Mouse (Mus musculus): ENCODE measurements around the gene Rab7.

- no peak for TF ChIP-seq EP300 (IDR thresholded peaks at IDR 0.05; ENCODE audit: insufficient read depth, low read depth, low read length)
- no peak for TF ChIP-seq CTCF (IDR thresholded peaks at IDR 0.05; ENCODE audit: low read depth, low read length)
These were observed 53.2 kb downstream of the Rab7 start for GRCm38 (mm10) chr6:87991886-87992285.

Measured in ES-Bruce4 (cell line).